Mouse (Mus musculus): ENCODE results near the gene Lrrfip1. TPM values are rescaled to one million over a fixed set of nuclear protein-coding genes. Genes with fewer than 3 reads are reported as not detected.

Gene Lrrfip1
- polyA plus RNA-seq, 1 experiment: 83.3 TPM

GRCm38 (mm10) chr1:91095258-91095657 lies 96.7 kb downstream of the Lrrfip1 start:
- peak overlapping the region; percentile 71 for H3K4me2 ChIP-seq (ENCODE audit: low read depth)
- no peak overlapping the region for H3ac ChIP-seq (ENCODE audit: control insufficient read depth, insufficient read length)
- H3K27me3 ChIP-seq (ENCODE audit: control insufficient read depth, insufficient read depth, insufficient read length): no peaks in the 10 kb centered on the region
- no peak for TF ChIP-seq E2F4 (IDR thresholded peaks at IDR 0.05; ENCODE audit: insufficient read depth)
- no peak for TF ChIP-seq MAX (IDR thresholded peaks at IDR 0.05; ENCODE audit: low read depth)
- no peak for TF ChIP-seq SRF (IDR thresholded peaks at IDR 0.05; ENCODE audit: control insufficient read depth, insufficient read length, low read depth)
- TF ChIP-seq POLR2AphosphoS2 (IDR thresholded peaks at IDR 0.05; ENCODE audit: insufficient read length, low read depth): no peak
- TF ChIP-seq TCF12 (IDR thresholded peaks at IDR 0.05; ENCODE audit: insufficient read depth, poor library complexity, severe bottlenecking): no peak
- no peak for TF ChIP-seq POLR2A (IDR thresholded peaks at IDR 0.05; ENCODE audit: insufficient read length, low read depth)
- no peak for TF ChIP-seq CEBPB (IDR thresholded peaks at IDR 0.05; ENCODE audit: insufficient read depth, poor library complexity, severe bottlenecking)
- no peak for TF ChIP-seq REST (IDR thresholded peaks at IDR 0.05; ENCODE audit: insufficient read depth, insufficient read length)
- TF ChIP-seq MYOD1 (IDR thresholded peaks at IDR 0.05; ENCODE audit: control insufficient read depth in 1 of 3, insufficient read length in 2 of 3, low read depth in 2 of 3): no peak
- peaks cover 26% of the 10 kb centered on the region for H3K36me3 ChIP-seq (ENCODE audit: control insufficient read depth, insufficient read depth)
- no peak overlapping the region for H3K4me3 ChIP-seq
- H3K79me2 ChIP-seq (ENCODE audit: control insufficient read depth, insufficient read depth): peaks cover 70% of the 10 kb centered on the region

GRCm38 (mm10) chr1:91095853-91096252 lies 97.3 kb downstream of the Lrrfip1 start:
- no peak overlapping the region for H3ac ChIP-seq (ENCODE audit: control insufficient read depth, insufficient read length)
- H3K36me3 ChIP-seq (ENCODE audit: control insufficient read depth, insufficient read depth): peaks cover 28% of the 10 kb centered on the region
- peaks cover 70% of the 10 kb centered on the region for H3K79me2 ChIP-seq (ENCODE audit: control insufficient read depth, insufficient read depth)
- H3K4me2 ChIP-seq (ENCODE audit: low read depth): peak overlapping the region; percentile 71
- H3K27me3 ChIP-seq (ENCODE audit: control insufficient read depth, insufficient read depth, insufficient read length): no peaks in the 10 kb centered on the region
- no peak overlapping the region for H3K4me3 ChIP-seq
- TF ChIP-seq SRF (IDR thresholded peaks at IDR 0.05; ENCODE audit: control insufficient read depth, insufficient read length, low read depth) (no peak), USF1 (IDR thresholded peaks at IDR 0.05; ENCODE audit: low read depth) (no peak), REST (IDR thresholded peaks at IDR 0.05; ENCODE audit: insufficient read depth, insufficient read length) (no peak), POLR2AphosphoS2 (IDR thresholded peaks at IDR 0.05; ENCODE audit: insufficient read length, low read depth) (no peak), TCF12 (IDR thresholded peaks at IDR 0.05; ENCODE audit: insufficient read depth, poor library complexity, severe bottlenecking) (no peak), E2F4 (IDR thresholded peaks at IDR 0.05; ENCODE audit: insufficient read depth) (no peak), POLR2A (IDR thresholded peaks at IDR 0.05; ENCODE audit: insufficient read length, low read depth) (no peak), MAX (IDR thresholded peaks at IDR 0.05; ENCODE audit: low read depth) (no peak), MYOG (IDR thresholded peaks at IDR 0.05; ENCODE audit: control insufficient read depth in 1 of 3, insufficient read depth in 1 of 3, insufficient read length in 2 of 3, low read depth in 2 of 3) (no peak), MYOD1 (IDR thresholded peaks at IDR 0.05; ENCODE audit: control insufficient read depth in 1 of 3, insufficient read length in 2 of 3, low read depth in 2 of 3) (no peak), TCF3 (IDR thresholded peaks at IDR 0.05; ENCODE audit: insufficient read length, low read depth) (no peak), CEBPB (IDR thresholded peaks at IDR 0.05; ENCODE audit: insufficient read depth, poor library complexity, severe bottlenecking) (no peak)

GRCm38 (mm10) chr1:91096490-91096889 lies 98.0 kb downstream of the Lrrfip1 start:
- no peak overlapping the region for H3ac ChIP-seq (ENCODE audit: control insufficient read depth, insufficient read length)
- no peak for TF ChIP-seq SRF (IDR thresholded peaks at IDR 0.05; ENCODE audit: control insufficient read depth, insufficient read length, low read depth)
- no peak for TF ChIP-seq POLR2A (IDR thresholded peaks at IDR 0.05; ENCODE audit: insufficient read length, low read depth)
- TF ChIP-seq E2F4 (IDR thresholded peaks at IDR 0.05; ENCODE audit: insufficient read depth): no peak
- TF ChIP-seq REST (IDR thresholded peaks at IDR 0.05; ENCODE audit: insufficient read depth, insufficient read length): no peak
- no peak for TF ChIP-seq MAX (IDR thresholded peaks at IDR 0.05; ENCODE audit: low read depth)
- TF ChIP-seq USF1 (IDR thresholded peaks at IDR 0.05; ENCODE audit: low read depth): no peak
- TF ChIP-seq CEBPB (IDR thresholded peaks at IDR 0.05; ENCODE audit: insufficient read depth, poor library complexity, severe bottlenecking): no peak
- no peak overlapping the region for H3K4me3 ChIP-seq
- H3K79me2 ChIP-seq (ENCODE audit: control insufficient read depth, insufficient read depth): peaks cover 64% of the 10 kb centered on the region
- H3K36me3 ChIP-seq (ENCODE audit: control insufficient read depth, insufficient read depth): peaks cover 25% of the 10 kb centered on the region
- peak overlapping the region; percentile 71 for H3K4me2 ChIP-seq (ENCODE audit: low read depth)
- H3K27me3 ChIP-seq (ENCODE audit: control insufficient read depth, insufficient read depth, insufficient read length): no peaks in the 10 kb centered on the region

GRCm38 (mm10) chr1:91097283-91097834 lies 98.8 kb downstream of the Lrrfip1 start:
- Histone ChIP-seq H3K27me3 (ENCODE audit: control insufficient read depth, insufficient read depth, insufficient read length) (no peaks in the 10 kb centered on the region), H3ac (ENCODE audit: control insufficient read depth, insufficient read length) (no peak overlapping the region), H3K79me2 (ENCODE audit: control insufficient read depth, insufficient read depth) (peaks cover 55% of the 10 kb centered on the region), H3K4me2 (ENCODE audit: low read depth) (no peak overlapping the region), H3K4me3 (no peak overlapping the region), H3K36me3 (ENCODE audit: control insufficient read depth, insufficient read depth) (peaks cover 28% of the 10 kb centered on the region)
- TF ChIP-seq MYOD1 (IDR thresholded peaks at IDR 0.05; ENCODE audit: control insufficient read depth in 1 of 3, insufficient read length in 2 of 3, low read depth in 2 of 3) (peak in 1 of 3 experiments; percentile 35), MYOG (IDR thresholded peaks at IDR 0.05; ENCODE audit: control insufficient read depth in 1 of 3, insufficient read depth in 1 of 3, insufficient read length in 2 of 3, low read depth in 2 of 3) (no peak)

GRCm38 (mm10) chr1:91098887-91099286 lies 100.3 kb downstream of the Lrrfip1 start:
- H3K36me3 ChIP-seq (ENCODE audit: control insufficient read depth, insufficient read depth): peaks cover 32% of the 10 kb centered on the region
- H3K27me3 ChIP-seq (ENCODE audit: control insufficient read depth, insufficient read depth, insufficient read length): no peaks in the 10 kb centered on the region
- TF ChIP-seq E2F4 (IDR thresholded peaks at IDR 0.05; ENCODE audit: insufficient read depth) (no peak), MAX (IDR thresholded peaks at IDR 0.05; ENCODE audit: low read depth) (no peak), TCF12 (IDR thresholded peaks at IDR 0.05; ENCODE audit: insufficient read depth, poor library complexity, severe bottlenecking) (peak; percentile 3), MYOD1 (IDR thresholded peaks at IDR 0.05; ENCODE audit: control insufficient read depth in 1 of 3, insufficient read length in 2 of 3, low read depth in 2 of 3) (peak in 2 of 3 experiments; percentile 10 to 45), SRF (IDR thresholded peaks at IDR 0.05; ENCODE audit: control insufficient read depth, insufficient read length, low read depth) (no peak), POLR2A (IDR thresholded peaks at IDR 0.05; ENCODE audit: insufficient read length, low read depth) (no peak), REST (IDR thresholded peaks at IDR 0.05; ENCODE audit: insufficient read depth, insufficient read length) (no peak), USF1 (IDR thresholded peaks at IDR 0.05; ENCODE audit: low read depth) (no peak), CEBPB (IDR thresholded peaks at IDR 0.05; ENCODE audit: insufficient read depth, poor library complexity, severe bottlenecking) (no peak), POLR2AphosphoS2 (IDR thresholded peaks at IDR 0.05; ENCODE audit: insufficient read length, low read depth) (no peak), TCF3 (IDR thresholded peaks at IDR 0.05; ENCODE audit: insufficient read length, low read depth) (no peak), MYOG (IDR thresholded peaks at IDR 0.05; ENCODE audit: control insufficient read depth in 1 of 3, insufficient read depth in 1 of 3, insufficient read length in 2 of 3, low read depth in 2 of 3) (peak in 2 of 3 experiments; percentile 50 to 61)
- peaks cover 44% of the 10 kb centered on the region for H3K79me2 ChIP-seq (ENCODE audit: control insufficient read depth, insufficient read depth)
- no peak overlapping the region for H3ac ChIP-seq (ENCODE audit: control insufficient read depth, insufficient read length)
- H3K4me2 ChIP-seq (ENCODE audit: low read depth): no peak overlapping the region
- no peak overlapping the region for H3K4me3 ChIP-seq
